Mouse (Mus musculus) heart, adult 11 months (tissue): Measurements from ENCODE around the gene Copb1.

Source experiments
- DNase-seq: peaks from one replicate; pipeline ENCODE4 v3.0.0; 2022

Copb1 gene

DNA sequence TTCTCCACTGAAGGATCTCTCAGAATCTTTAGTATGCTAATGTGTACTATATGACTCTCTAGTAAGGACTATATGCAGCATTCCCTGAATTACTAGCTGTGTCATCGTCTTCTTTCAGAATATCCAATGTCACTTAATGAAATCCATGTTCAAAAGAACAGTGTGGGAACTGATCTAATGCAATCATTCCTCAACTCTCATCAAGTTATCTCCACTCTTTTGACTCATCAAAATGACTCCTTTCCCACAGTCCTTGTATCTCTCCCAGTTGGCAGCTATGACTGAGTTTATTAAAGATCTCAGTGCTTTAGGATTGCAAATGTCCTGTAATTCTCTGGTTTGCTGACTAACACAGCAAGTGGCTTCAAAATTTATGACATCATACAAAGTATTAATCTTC, 40.1 kb downstream of the Copb1 start:
- DNase-seq: no peak

DNA sequence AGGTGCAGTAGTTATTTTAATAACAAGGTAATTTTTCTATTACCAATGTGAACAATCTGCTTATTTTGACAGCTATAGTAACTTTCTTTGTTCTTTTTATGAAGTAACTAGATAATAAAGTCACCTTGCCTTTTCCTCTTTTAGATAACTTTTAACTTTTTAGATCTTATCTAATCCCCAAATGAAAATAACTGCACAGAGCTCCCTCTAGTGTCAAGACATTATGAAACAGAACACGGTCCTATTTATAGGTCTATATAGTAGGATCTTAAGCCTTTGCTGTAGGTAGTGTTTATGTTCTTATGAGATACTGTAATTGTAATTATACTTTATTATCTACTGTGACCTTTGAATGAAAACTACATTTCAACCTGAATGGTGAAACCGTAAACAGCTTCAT, 41.0 kb downstream of the Copb1 start:
- no peak for DNase-seq

DNA sequence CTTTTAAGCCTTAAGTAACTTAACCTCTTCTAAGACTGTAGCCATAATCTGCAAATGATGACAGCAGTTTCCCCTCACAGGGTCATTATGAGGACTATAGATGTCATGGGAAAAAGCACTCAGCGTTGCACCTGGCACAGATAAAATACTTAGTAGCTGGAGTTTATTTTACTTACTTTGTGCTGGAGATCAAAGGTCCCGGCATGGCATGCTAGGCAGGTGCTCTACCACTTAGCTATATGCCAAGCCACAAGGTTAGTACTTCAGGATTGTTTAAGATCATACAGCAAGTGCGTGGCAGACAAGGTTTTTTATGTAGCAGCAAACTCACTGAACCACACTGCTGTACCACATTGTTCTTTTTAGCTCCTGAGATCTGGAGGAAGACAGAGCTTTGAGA, 43.9 kb downstream of the Copb1 start:
- peak; percentile 46 for DNase-seq

DNA sequence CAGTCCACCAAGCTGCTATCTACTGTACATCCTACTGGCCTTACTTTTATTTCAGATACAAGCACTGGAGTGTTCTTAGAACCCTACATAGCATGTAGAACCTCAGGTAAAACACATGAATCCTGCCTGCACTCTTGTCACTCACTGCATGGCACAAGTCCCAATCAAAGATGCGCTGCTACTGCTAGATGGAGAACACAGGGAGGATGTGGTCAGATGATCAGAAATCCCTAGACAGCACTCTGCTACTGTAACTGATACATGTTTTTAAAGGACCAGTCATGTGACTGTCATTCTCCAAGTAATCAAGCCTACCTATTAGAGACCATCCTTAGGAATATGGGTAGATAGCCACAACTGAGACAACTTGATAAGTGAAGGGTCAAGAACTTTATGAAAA, 44.7 kb downstream of the Copb1 start:
- DNase-seq: no peak

DNA sequence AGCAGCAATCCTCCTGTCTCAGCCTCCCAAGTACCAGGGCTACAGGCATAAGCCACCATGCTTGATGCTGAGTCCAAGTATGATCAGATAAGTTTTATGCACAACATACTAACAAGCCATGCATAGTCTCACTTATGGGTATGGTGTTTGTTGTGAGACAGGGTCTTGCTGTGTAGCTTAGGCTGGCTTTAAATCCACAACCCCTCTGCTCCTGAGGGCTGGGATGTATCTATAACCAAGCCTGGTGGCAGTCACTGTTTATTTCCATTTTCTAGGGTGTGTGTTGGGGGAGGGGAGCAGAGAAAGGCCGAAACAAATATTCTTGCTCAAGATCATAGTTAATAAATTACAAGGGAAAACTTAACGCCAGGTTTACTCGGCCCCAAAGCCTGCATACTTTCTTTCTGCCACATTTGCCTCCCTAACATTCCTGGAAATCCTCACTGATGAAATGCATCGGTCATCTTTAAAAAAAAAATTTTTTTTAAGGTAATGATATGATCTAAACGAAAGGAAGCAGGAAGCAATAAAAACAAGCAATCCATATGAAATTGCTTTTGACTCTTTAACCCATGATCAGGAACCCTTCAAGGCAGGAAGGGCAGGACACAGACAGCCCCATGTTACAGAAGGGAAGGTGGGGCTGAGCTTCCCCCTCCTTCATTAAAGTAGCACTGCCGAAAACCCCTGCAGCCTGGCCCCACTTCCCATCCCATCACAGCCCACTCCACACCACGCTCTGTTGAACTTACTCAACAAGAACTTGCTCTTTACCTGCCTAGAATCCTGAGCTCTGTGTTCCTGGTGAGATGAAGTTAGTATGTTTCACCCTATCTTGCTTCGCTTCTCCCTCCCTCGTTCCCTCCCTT, 50.8 kb downstream of the Copb1 start:
- peak; percentile 41 for DNase-seq

DNA sequence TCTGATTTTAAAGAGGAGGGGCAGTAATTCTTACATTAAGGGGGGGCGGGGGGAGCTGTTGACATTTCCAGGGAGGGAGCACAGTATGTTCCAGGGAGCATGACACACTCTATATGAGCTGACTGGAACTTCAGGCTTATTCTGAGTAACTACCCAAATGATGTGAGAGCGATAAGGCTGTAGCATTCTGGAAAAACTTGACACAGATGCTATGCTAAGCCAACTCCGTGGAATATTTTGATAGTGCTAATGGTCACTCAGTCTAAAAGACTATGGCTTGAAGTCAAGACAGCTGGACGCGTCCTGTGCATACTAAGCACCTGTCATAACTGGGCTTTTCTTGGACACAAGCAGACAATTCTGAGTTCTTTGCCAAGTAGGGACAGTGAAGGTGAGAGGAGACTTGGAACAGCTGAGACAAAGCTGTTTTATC, 51.5 kb downstream of the Copb1 start:
- DNase-seq: peak; percentile 86

DNA sequence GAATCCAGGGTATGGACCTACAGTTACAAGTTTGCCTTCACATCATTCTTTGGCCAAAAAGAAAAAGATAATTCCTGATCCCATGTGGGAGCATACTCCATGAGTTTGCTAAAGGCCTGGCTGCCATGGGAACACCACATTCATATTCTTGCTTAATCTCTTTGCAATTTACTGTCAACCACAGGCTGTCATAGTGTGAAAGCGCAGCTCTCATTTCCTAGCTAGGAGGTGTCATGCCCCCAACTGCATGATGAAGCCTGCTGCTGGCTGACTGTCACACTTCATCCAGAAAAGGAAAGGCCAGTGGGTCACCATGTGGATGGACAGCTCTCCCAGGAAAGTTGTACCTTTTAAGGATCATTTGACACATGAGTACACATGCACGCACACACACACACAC, 53.9 kb downstream of the Copb1 start:
- peak; percentile 82 for DNase-seq

DNA sequence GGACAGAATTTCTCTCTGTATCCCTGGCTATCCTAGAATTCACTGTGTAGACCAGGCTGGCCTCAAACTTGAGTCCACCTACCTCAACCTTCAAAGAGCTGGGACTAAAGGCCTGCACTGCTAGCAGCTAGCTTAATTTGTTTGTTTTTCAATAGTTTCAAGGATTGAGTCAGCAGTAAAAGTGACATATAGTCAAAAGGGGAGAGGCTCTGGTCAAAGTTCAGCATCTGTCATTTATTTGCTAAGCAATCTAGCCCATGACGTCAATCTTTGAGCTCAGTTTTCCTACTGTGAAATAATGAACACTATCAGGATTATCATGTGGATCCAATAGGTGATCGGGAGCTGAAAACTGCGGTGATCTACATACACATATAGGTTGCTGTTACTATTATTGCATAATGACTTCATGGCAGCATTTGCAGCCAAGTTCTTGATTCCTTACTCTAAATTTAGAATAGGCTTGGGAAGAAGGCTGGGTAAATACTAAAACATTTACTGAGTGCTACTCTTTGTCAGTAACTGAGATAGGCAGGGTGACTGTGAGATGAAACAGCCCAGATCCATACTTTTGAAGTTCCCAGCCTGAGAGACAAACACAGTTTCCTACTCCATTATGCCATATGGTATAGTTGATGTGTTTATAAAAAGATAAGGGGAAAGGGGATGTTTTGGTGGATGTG, 54.9 kb downstream of the Copb1 start:
- DNase-seq: peak; percentile 65

DNA sequence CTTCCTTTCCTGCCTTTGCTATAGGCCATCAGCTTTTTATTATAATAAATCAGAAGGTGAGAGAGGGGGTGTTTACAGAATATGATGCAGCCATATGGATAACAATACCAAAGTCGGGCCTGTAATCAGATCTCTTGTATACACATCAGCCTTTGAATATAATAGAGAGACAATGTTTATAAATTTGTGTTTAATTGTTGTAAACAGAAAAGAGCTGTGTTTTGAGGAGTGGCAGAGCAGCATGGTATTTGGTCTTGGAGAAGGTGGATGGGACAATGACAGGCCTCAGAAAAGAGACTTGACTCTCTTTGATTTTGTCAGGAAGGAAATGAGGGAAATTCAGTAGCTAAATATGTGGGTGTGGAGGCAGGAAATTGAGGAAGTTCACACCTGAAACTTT, 56.3 kb downstream of the Copb1 start:
- no peak for DNase-seq

DNA sequence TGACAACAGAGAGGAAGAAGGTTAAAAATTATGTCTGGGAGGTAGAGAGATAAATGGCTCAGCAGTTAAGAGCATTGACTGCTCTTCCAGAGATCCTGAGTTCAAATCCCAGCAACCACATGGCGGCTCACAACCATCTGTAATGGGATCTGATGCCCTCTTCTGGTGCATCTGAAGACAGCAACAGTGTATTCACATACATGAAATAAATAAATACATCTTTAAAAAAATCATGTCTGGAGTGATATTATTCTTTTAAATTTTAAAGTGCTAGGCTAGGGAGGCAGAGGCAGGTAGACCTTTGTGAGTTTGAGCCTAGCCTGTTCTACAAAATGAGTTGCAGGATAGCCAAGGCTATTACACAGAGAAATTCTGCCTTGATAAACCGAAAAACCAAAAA, 57.9 kb downstream of the Copb1 start:
- peak; percentile 51 for DNase-seq

DNA sequence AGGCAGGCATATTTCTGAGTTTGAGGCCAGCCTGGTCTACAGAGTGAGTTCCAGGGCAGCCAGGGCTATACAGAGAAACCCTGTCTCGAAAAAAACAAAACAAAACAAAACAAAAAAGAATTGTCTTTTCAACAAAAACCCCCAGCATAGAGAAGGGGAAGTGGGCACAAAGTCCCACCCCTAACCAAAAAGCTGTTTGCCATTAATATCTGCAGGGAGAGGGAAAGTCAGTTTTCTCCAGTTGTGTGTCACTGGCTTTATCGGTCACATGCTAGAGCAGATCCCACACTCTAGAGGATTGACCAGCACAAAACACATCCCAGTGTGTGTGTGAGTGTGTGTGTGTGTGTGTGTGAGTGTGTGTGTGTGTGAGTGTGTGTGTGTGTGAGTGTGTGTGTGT, 59.7 kb downstream of the Copb1 start:
- DNase-seq: peak; percentile 31

DNA sequence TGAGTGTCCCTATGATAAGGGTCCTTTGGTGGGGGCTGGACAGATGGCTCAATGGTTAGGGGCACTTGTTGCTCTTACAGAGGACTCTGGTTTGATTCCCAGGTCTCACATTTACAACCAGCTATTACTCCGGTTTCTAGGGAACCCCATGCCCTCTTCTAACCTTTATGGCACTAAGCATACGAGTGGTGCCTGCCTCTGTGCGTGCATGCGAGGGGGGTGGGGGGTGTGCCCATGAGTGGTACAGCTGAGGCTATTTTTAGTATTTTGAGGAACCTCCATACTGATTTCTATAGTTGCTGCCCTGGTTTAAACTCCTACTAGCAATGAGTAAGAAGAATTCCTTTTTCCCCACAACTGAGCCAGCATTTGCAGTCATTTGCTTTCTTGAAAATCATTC, 60.3 kb downstream of the Copb1 start:
- peak; percentile 71 for DNase-seq

DNA sequence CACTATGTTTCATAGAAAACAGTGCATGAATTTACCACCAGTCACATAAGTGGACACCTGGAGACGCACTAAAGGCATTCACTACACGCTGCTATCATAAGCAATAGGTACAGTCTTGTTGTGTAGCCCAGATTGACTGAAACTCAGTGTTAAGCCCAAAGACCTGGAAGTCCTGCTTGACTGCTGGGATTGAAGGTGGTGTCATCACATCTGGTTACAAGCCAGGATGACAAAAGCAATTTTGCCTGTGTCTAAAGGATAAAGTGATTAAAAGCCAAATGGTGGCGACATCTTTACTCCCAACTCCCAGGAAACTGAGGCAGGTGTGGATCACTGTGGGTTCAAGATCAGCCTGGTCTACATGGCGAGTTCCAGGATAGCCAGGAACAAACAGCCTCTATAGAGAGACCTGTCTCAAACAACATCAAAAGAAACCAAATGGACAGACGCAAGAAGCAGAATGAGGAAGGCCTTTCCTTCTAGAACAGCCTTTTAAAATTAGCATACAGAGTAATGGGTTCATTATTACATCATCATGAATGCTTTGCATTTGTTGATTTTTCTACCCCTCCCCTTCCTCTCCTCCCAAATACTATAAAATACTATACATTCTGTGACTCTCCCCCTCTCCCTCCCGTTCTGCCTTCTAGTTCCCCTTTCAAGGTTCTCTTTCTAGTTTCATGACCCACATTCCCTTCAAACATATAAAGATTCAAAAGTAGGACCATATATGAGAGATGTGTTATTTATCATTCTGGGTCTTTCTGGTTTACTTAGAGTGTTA, 61.0 kb downstream of the Copb1 start:
- peak; percentile 56 for DNase-seq

DNA sequence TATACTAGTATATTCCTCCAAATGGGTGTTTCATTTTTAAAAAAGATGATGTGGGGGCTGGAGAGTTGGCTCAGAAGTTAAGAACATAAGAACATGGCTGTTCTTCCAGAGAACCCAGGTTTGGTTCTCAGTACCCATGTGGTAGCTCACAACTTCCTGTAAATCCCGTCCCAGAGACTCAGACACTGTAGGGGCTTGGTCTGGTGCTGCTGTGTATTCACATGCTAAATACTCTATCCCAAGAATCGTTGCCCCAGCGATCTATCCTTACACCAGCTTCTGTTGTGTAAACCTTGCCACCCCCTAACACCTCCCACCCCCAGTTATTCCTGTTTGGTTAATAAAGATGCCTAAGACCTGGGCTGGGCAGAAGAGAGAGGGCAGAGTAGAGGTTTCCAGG, 61.9 kb downstream of the Copb1 start:
- DNase-seq: peak; percentile 31

DNA sequence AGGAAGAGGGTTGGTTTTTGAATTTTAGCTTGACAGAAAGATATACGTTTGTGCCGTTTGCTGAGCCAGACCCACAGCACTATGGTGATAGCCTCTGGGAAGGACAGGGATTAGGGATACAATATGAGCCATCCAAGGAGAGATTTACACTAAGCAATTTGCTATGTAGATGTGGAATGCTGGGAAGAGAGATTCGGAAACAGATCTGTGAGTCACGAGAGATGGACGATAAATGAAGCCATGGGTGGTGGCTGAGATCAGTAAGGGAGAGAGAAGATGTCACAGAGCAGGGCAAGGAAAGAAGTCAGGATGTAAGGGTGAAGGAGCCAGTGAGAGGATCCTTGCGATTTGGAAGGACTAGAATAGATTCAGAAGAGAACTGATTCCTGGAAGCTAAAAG, 71.1 kb downstream of the Copb1 start:
- DNase-seq: no peak

DNA sequence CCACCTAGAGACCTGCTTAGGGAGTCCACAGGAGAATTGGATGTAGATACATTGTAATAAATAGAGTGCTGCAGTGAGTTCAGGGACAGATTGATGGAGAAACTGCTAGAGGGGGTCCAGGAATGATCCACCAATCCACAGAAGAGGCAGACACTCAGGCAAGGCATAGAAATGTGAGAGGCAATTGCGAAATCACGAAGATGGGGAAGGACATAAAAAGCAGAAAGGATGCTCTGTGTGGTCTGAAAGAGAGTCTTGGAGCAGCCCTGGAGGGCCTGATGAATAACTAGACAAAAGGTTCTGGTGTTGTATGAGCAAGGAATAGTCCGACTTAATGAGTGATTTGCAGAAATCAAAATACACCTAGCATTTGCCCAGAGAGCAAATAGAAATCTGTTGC, 71.8 kb downstream of the Copb1 start:
- no peak for DNase-seq

DNA sequence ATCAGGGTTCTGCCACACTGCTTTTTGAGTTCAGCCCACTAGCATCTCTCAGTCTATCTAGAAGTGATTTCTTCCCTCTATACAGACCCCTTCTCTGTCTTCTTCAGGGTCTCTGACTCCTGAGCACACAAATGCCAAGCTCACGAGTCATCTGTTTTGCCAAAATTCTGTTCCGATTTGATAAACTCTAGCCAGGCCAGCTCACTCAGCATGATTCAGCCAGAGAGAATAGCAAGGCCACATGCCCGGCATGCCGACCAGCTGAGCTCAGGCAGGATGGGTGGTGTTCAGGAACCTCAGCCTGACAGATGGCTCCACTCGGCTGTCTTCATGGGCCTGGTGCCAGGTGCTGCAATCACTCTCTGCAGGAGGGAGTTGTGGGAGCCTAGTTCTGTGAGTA, 73.1 kb downstream of the Copb1 start:
- DNase-seq: peak; percentile 99

DNA sequence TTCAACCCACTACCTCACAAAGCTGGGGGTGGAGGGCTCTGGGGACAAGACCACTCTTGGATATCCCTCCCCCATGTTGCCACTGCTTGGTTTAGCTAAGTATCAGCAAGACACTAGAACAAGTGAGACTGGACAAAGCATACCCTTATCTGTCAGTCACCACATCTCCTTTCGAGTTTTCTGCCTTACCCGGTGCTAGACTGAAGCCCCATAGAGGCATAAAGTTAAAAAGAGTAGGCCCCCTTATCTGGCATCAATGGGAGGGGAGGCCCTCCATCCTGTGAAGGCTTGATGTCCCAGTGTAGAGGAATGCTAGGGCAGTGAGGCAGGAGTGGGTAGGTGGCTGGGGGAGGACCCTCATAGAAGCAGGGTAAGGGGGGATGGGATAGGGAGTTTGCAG, 77.9 kb downstream of the Copb1 start:
- no peak for DNase-seq

DNA sequence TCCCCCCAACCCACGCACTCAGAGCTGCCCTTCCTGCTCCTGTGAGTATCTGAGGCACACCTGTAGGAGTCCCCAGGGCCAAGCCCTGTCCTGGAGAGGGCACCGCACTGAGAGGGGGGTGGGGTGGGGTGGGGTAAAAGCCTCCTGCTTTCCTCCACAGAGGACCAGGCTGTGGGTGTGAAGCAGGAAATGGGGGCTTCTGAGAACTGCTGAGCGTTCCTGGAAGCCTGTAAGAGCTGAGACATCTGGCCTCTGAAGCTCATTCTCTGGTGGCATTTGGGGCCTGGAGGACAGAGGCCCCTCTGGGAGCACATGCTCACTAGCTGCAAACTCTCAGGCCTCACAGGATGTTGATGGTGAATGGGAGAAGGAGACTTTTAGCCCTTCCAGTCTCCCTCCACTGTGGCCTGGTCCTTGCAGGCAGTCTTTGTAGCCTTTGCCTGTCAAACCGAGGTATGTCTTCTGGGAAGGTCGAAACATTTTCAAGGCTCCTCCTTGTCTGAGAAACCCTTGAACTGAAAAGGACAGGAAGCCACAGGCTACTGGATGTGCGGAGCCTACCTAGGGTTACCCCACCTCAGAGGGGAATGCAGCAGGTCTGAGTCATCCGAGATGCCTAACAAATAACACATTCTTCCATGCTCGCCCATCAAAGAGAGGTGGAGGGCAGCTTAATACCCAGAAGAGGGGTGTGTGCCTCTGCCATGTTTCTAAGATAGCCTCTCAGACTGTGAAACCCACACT, 83.0 kb downstream of the Copb1 start:
- DNase-seq: peak; percentile 95

DNA sequence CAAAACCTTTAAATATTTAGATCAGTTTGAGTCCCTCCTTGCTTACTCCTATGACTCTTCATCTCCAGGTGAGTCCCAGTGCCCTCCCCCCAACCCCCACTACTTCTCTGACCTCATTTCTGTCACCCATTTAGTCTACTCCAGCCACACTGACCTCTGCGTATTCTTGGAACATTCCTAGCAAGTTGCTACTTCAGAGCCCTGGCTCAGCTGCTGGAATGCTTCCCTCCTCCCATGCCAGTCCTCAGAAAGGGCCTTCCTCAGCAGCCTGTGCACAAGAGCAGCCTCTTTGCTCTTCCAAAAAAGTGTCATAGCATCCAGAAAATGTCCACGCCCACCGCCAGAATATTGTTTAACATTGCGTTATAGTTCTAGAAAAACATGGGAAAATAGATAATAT, 84.5 kb downstream of the Copb1 start:
- DNase-seq: peak; percentile 89

DNA sequence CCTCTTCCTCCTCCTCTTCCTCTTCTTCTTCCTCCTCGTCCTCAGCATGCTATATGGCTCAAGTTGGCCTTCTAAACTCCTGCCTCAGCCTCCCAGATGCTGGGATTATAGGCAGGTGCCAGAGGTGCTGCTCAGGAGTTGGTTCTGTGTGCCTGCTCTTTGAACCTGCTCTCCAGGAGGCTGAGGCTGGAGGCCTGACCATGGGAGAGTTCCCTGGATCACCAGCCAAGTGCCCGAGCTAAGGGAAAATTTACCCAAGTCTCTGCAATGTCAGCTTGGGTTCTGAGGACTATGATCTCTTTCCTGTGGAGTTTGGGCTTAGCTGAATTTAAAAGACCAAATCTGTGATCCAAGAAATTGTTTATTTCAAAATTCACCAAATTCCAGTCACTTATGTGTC, 85.1 kb downstream of the Copb1 start:
- no peak for DNase-seq
